ENCODE assay signal across 10 mouse cellular contexts in the genomic region with DNA sequence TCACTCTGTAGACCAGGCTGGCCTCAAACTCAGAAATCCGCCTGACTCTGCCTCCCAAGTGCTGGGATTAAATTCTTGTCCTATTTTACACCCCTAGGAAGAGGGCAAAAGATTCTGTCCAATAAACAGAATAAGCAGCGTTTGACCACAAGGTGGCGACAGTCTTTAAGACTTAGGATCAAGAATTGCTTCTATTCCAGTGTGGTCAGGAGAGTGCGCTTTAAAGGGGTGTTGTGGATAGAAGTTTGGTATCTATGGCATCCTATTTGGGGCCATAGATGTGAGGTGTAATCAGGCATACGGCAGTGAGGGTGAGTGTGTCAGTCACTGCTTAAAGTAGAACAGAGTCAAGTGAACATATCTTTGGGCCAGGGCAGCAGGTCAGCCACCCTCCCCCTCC. TPM values are rescaled to one million over a fixed set of nuclear protein-coding genes. Genes with fewer than 3 reads are reported as not detected.
DNase-seq lines count a peak whose midpoint lies in the region; ATAC-seq lines count a peak whose summit lies in the region.
"Had no signal": no experiment of that assay in that cellular context is flagged by ENCODE, and none has a peak within 500 bp of the region (broad histone marks: within the 10 kb centered on the region; RNA-seq: fewer than 3 reads in every experiment).

No protein-coding gene starts in this region.

- H3K36me3 ChIP-seq in intestine, embryonic 15.5 days = no peaks in the 10 kb centered on the region
- H3K36me3 ChIP-seq in neural tube, embryonic 11.5 days (ENCODE audit: control insufficient read depth, insufficient read depth, low read length) = no peaks in the 10 kb centered on the region

- no peaks in the 10 kb centered on the region for H3K9me3 ChIP-seq in intestine, embryonic 15.5 days
- H3K9me3 ChIP-seq in neural tube, embryonic 11.5 days (ENCODE audit: control insufficient read depth, low read length) = no peaks in the 10 kb centered on the region

- H3K4me1 ChIP-seq in intestine, embryonic 15.5 days (replicated peaks) = no peaks in the 10 kb centered on the region
- H3K4me1 ChIP-seq in neural tube, embryonic 11.5 days (ENCODE audit: control insufficient read depth, insufficient read depth, low read length) = no peaks in the 10 kb centered on the region

- H3K4me2 ChIP-seq in intestine, embryonic 15.5 days (replicated peaks) = no peak overlapping the region
- H3K4me2 ChIP-seq in neural tube, embryonic 11.5 days (ENCODE audit: low read depth) = no peak overlapping the region

- H3K4me3 ChIP-seq in intestine, embryonic 15.5 days (replicated peaks) = no peak overlapping the region
- H3K4me3 ChIP-seq in neural tube, embryonic 11.5 days (ENCODE audit: low read depth, low read length) = no peak overlapping the region
- H3K4me3 ChIP-seq: erythroblast, embryonic 14.5 days had no signal

- H3K27ac ChIP-seq in intestine, embryonic 15.5 days = no peak overlapping the region
- no peak overlapping the region for H3K27ac ChIP-seq in neural tube, embryonic 11.5 days (ENCODE audit: low read depth, low read length)

- peak; percentile 92 for DNase-seq in 3T3-L1 (ENCODE audit: low read depth, low spot score)
- DNase-seq in Muller cell, postnatal 12 days (ENCODE audit: inconsistent ontology term) = peak; percentile 62
- peak; percentile 53 for DNase-seq in cerebellum, adult 8-10 months
- peak; percentile 19 to 44 for DNase-seq in frontal cortex, postnatal 10 days (ENCODE audit: low spot score in 2 of 2)
- peak; percentile 72 to 87 for DNase-seq in left cerebral cortex, postnatal 14 days (ENCODE audit: low spot score in 2 of 2)
- peak; percentile 78 for DNase-seq in neural tube, embryonic 11.5 days (ENCODE audit: low spot score)
- peak; percentile 45 for DNase-seq in testis, postnatal 14 days (ENCODE audit: low spot score)

- intact Hi-C loops in left cerebral cortex, postnatal 14 days (cut with DNase I) = loop anchor here (1.0 kb wide), 1 partner anchor 289 kb away; no protein-coding TSS in a partner anchor

- no peaks in the 10 kb centered on the region for H3K27me3 ChIP-seq in intestine, embryonic 15.5 days (replicated peaks)
- no peaks in the 10 kb centered on the region for H3K27me3 ChIP-seq in neural tube, embryonic 11.5 days (ENCODE audit: control insufficient read depth, insufficient read depth, low read length)

- no peak overlapping the region for H3K9ac ChIP-seq in intestine, embryonic 15.5 days
- no peak overlapping the region for H3K9ac ChIP-seq in neural tube, embryonic 11.5 days (ENCODE audit: low read length)

- 28% methylated on average over 5 of the region's 5 CpGs for WGBS in intestine, embryonic 15.5 days
- 35% methylated on average over 5 of the region's 5 CpGs for WGBS in neural tube, embryonic 11.5 days

- ATAC-seq in intestine, embryonic 15.5 days = peak; percentile 58
- peak; percentile 35; the same call in 1 of the 2 replicates for ATAC-seq in neural tube, embryonic 11.5 days (ENCODE audit: insufficient read depth, low FRiP score, low TSS enrichment)

RNA-seq across cellular contexts. Expression of gene Gm17364, which starts 9.5 kb away (rescaled TPM):
- not detected in 2 replicates for polyA plus RNA-seq in intestine, embryonic 15.5 days (2015; fragmentation: Nextera tagmentation; extraction: Ambion mirVana)
- total RNA-seq in left cerebral cortex, postnatal 14 days (2021) = not detected
- not detected in 2 replicates for polyA plus RNA-seq in neural tube, embryonic 11.5 days (2014; fragmentation: Nextera tagmentation; extraction: Ambion mirVana)
- polyA plus RNA-seq: erythroblast, embryonic 14.5 days; stomach, embryonic 14.5 days had no signal

RNA-seq across cellular contexts. Expression of gene Smim13, which starts 33.6 kb away (rescaled TPM):
- polyA plus RNA-seq in intestine, embryonic 15.5 days (2015; fragmentation: Nextera tagmentation; extraction: Ambion mirVana) = 11.0 and 11.8 TPM in 2 replicates
- 100 to 1,000 TPM; 180 to 182 TPM for total RNA-seq in left cerebral cortex, postnatal 14 days (2021)
- polyA plus RNA-seq in neural tube, embryonic 11.5 days (2014; fragmentation: Nextera tagmentation; extraction: Ambion mirVana) = 17.8 and 19.4 TPM in 2 replicates

Comparison
In these comparisons a context has a peak if more than half of its experiments do, and no peak if none do; other contexts are left out.
1. DNase-seq: peak in every context shown above with its lines; median percentile 92 in 3T3-L1; 80 in left cerebral cortex, postnatal 14 days; 78 in neural tube, embryonic 11.5 days; 62 in Muller cell, postnatal 12 days; 53 in cerebellum, adult 8-10 months; 45 in testis, postnatal 14 days; 32 in frontal cortex, postnatal 10 days.